Mouse (Mus musculus) CH12.LX (cell line): ENCODE results near the gene Mfrp. TPM values are rescaled to one million over a fixed set of nuclear protein-coding genes. Genes with fewer than 3 reads are reported as not detected.
A peak's percentile ranks its signal among the peaks of the same experiment; 100 is the strongest.

Experiments
- DNase-seq: peaks from one replicate; pipeline ENCODE4 v3.0.0-alpha.2; 2013; ENCODE audit errors: extremely low read depth
- H3K27ac ChIP-seq: 2 replicates; pipeline ENCODE4 v1.5.1; 2012; ENCODE audit warnings: low read depth, mild to moderate bottlenecking, control low read depth, moderate library complexity; ENCODE audit not compliant: insufficient read depth
- H3K27me3 ChIP-seq: replicated peaks from 2 replicates; pipeline ENCODE3; 2012; ENCODE audit warnings: inconsistent platforms
- H3K36me3 ChIP-seq, 2 experiments: replicated peaks in 1 of 2; 2 replicates each; pipeline versions ENCODE3 to v1.6.1; 2012; ENCODE audit warnings: inconsistent platforms in 1 of 2, low read length in 1 of 2, mild to moderate bottlenecking in 1 of 2, mixed read lengths in 1 of 2, moderate library complexity in 1 of 2; ENCODE audit not compliant: control insufficient read depth in 1 of 2, insufficient read depth in 1 of 2
- H3K4me1 ChIP-seq, 2 experiments: 2 replicates each; pipeline ENCODE4 v1.6.1; 2012; ENCODE audit warnings: inconsistent platforms in 1 of 2, moderate library complexity in 1 of 2; ENCODE audit not compliant: insufficient read depth in 2 of 2, control insufficient read depth in 1 of 2
- H3K4me2 ChIP-seq: 2 replicates; pipeline ENCODE4 v1.6.1; 2012; ENCODE audit warnings: low read depth, mild to moderate bottlenecking, control low read depth; ENCODE audit not compliant: poor library complexity, insufficient read depth, severe bottlenecking
- H3K4me3 ChIP-seq, 3 experiments: fragments of 150-350 bp in 1 of 3; sonication (generic) in 1 of 3; replicated peaks in 1 of 3; 2 replicates each; pipeline versions ENCODE3 to v1.5.1; 2011 to 2012; ENCODE audit warnings: low read depth in 2 of 3, low read length in 2 of 3, mild to moderate bottlenecking in 2 of 3, moderate library complexity in 2 of 3, control low read depth in 1 of 3, improper control_type of control experiment in 1 of 3, inconsistent platforms in 1 of 3, mixed read lengths in 1 of 3; ENCODE audit not compliant: poor library complexity in 1 of 3
- H3K79me2 ChIP-seq: replicated peaks from 2 replicates; pipeline ENCODE4 v1.6.1; 2012; ENCODE audit warnings: mild to moderate bottlenecking, moderate library complexity; ENCODE audit not compliant: control insufficient read depth, poor library complexity, insufficient read depth, severe bottlenecking; ENCODE audit errors: extremely low read depth
- H3K9ac ChIP-seq: 2 replicates; pipeline ENCODE4 v1.6.1; 2012; ENCODE audit warnings: low read depth, mild to moderate bottlenecking, control low read depth, moderate library complexity; ENCODE audit not compliant: insufficient read depth
- H3K9me3 ChIP-seq: replicated peaks from 2 replicates; pipeline ENCODE3; 2012; ENCODE audit warnings: low read length, inconsistent platforms, mixed read lengths
- CHD2 ChIP-seq: IDR thresholded peaks from 2 replicates; pipeline ENCODE4 v1.6.1; 2011; ENCODE audit warnings: low read length, improper control_type of control experiment
- CTCF ChIP-seq, 2 experiments: IDR thresholded peaks in 1 of 2; conservative IDR thresholded peaks in 1 of 2; 2 replicates each; pipeline ENCODE4 v1.5.1; 2011 to 2012; ENCODE audit warnings: low read depth in 2 of 2, low read length in 2 of 2, improper control_type of control experiment in 1 of 2, inconsistent platforms in 1 of 2, mild to moderate bottlenecking in 1 of 2, moderate library complexity in 1 of 2
- E2F4 ChIP-seq: IDR thresholded peaks from 2 replicates; pipeline ENCODE4 v1.6.1; 2011; ENCODE audit warnings: low read depth, low read length, improper control_type of control experiment; ENCODE audit not compliant: insufficient replicate concordance
- ELF1 ChIP-seq: IDR thresholded peaks from 2 replicates; pipeline ENCODE4 v1.6.1; 2014; ENCODE audit warnings: low read depth, mild to moderate bottlenecking, inconsistent platforms, low read length, improper control_type of control experiment
- EP300 ChIP-seq: IDR thresholded peaks from 2 replicates; pipeline ENCODE4 v1.6.1; 2011; ENCODE audit warnings: low read length, improper control_type of control experiment
- GABPA ChIP-seq: IDR thresholded peaks from 2 replicates; pipeline ENCODE4 v1.6.1; 2012; ENCODE audit warnings: low read depth, low read length, improper control_type of control experiment, inconsistent platforms; ENCODE audit not compliant: insufficient replicate concordance
- HCFC1 ChIP-seq: IDR thresholded peaks from 2 replicates; pipeline ENCODE4 v1.6.1; 2012; ENCODE audit warnings: low read depth, mild to moderate bottlenecking, inconsistent platforms, low read length, improper control_type of control experiment
- IRF4 ChIP-seq: IDR thresholded peaks from 2 replicates; pipeline ENCODE4 v1.6.1; 2014; ENCODE audit warnings: low read depth, mild to moderate bottlenecking, inconsistent platforms, low read length, improper control_type of control experiment
- JUN ChIP-seq: IDR thresholded peaks from 2 replicates; pipeline ENCODE4 v1.6.1; 2011; ENCODE audit warnings: low read depth, mild to moderate bottlenecking, low read length, improper control_type of control experiment, moderate library complexity; ENCODE audit not compliant: insufficient read depth
- KAT2A ChIP-seq: IDR thresholded peaks from 2 replicates; pipeline ENCODE4 v1.6.1; 2012; ENCODE audit warnings: low read length, improper control_type of control experiment, inconsistent platforms; ENCODE audit not compliant: insufficient replicate concordance
- MAFK ChIP-seq: IDR thresholded peaks from 2 replicates; pipeline ENCODE4 v1.6.1; 2011; ENCODE audit warnings: low read length, improper control_type of control experiment; ENCODE audit not compliant: insufficient replicate concordance
- MAX ChIP-seq: IDR thresholded peaks from 2 replicates; pipeline ENCODE4 v1.6.1; 2011; ENCODE audit warnings: low read length, improper control_type of control experiment
- MYC ChIP-seq: IDR thresholded peaks from 2 replicates; pipeline ENCODE4 v1.6.1; 2011; ENCODE audit warnings: low read depth, mild to moderate bottlenecking, improper control_type of control experiment, low read length
- NRF1 ChIP-seq: IDR thresholded peaks from 2 replicates; pipeline ENCODE4 v1.6.1; 2014; ENCODE audit warnings: low read depth, mild to moderate bottlenecking, inconsistent platforms, low read length, improper control_type of control experiment, moderate library complexity
- PAX5 ChIP-seq: IDR thresholded peaks from 2 replicates; pipeline ENCODE4 v1.6.1; 2012; ENCODE audit warnings: low read length, inconsistent platforms, mixed read lengths
- RAD21 ChIP-seq: IDR thresholded peaks from 2 replicates; pipeline ENCODE4 v1.6.1; 2011; ENCODE audit warnings: low read depth, mild to moderate bottlenecking, low read length, improper control_type of control experiment, moderate library complexity
- SIN3A ChIP-seq: IDR thresholded peaks from 2 replicates; pipeline ENCODE4 v1.6.1; 2012; ENCODE audit warnings: low read length, improper control_type of control experiment, inconsistent platforms
- SMC3 ChIP-seq: IDR thresholded peaks from 2 replicates; pipeline ENCODE4 v1.6.1; 2011; ENCODE audit warnings: low read depth, low read length, improper control_type of control experiment
- UBTF ChIP-seq: IDR thresholded peaks from 2 replicates; pipeline ENCODE4 v1.6.1; 2012; ENCODE audit warnings: low read depth, mild to moderate bottlenecking, inconsistent platforms, low read length, improper control_type of control experiment, moderate library complexity
- USF1 ChIP-seq: IDR thresholded peaks from 2 replicates; pipeline ENCODE4 v1.6.1; 2014; ENCODE audit warnings: low read depth, mild to moderate bottlenecking, inconsistent platforms, low read length, improper control_type of control experiment
- USF2 ChIP-seq: conservative IDR thresholded peaks from 2 replicates; pipeline ENCODE4 v1.6.1; 2011; ENCODE audit warnings: low read depth, low read length, improper control_type of control experiment
- dilution Hi-C: fragments of 300-500 bp; cut with MboI; formaldehyde crosslinking; loops from 2 replicates; pipeline ENCODE4 v1.14.3; 2020; ENCODE audit warnings: low sequenced_read_pairs; ENCODE audit not compliant: extremely low pct_unique_long_range_greater_than_20kb, extremely low pct_ligation_motif_present
- in situ Hi-C: fragments of 300-500 bp; cut with MboI; formaldehyde crosslinking; loops from 3 replicates; pipeline ENCODE4 v1.14.3; 2019; ENCODE audit warnings: low sequenced_read_pairs, low pct_ligation_motif_present, low pct_unique_long_range_greater_than_20kb, mixed read lengths
- polyA plus RNA-seq: library from polyadenylated mRNA; unstranded; fragments of >175 nt; gene quantifications from 2 replicates; pipeline ENCODE4 v1.2.1, GENCODE M21; 2012; ENCODE audit warnings: low read depth; ENCODE audit not compliant: insufficient read length
- total RNA-seq, 2 experiments: library from RNA; depleted of rRNA; stranded (reverse); fragments of 300-350 nt in 1 of 2; fragments of >200 nt in 1 of 2; gene quantifications; 2 replicates each; pipeline ENCODE4 v1.2.3; 2012 to 2014

Mfrp gene
- 0.04 TPM in 1 of 2 replicates, not detected in the other for total RNA-seq (2012; rRNA removed)
- total RNA-seq (2014; rRNA removed), result not detected in 2 replicates
- polyA plus RNA-seq, result not detected in 2 replicates

DNA sequence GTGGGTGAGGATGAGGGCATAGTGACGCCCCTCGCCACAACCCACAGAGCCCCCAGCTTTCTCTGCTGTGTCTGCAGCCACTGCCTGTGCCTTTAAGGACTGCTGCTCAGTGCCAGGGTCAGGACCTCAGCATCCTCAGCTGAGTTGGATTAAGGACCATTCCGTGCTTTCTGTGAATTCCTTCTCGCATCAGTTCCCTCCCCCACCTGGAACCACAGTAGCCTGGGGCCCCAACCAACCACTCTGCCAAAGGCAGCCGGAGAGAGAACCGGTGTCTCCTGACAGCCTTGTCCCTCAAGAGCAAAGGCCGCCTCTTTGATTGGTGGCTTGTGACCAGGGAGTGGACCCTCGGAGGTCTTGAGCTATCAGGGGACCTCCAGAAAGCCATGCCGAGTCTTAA, at the start of gene Mfrp:
TSS of gene Mfrp (plus strand) at position 240 of the 400 bp plus-strand sequence.
- dilution Hi-C loops (no loop called here), in situ Hi-C loops (no loop called here)
- Histone ChIP-seq H3K4me1 (peaks cover 5 to 11% of the 10 kb centered on the region in 2 experiments), H3K4me2 (no peak within 1 kb of the TSS), H3K27me3 (no peaks in the 10 kb centered on the region), H3K36me3 (peaks cover 18 to 66% of the 10 kb centered on the region in 2 experiments), H3K9ac (no peak within 1 kb of the TSS), H3K9me3 (no peaks in the 10 kb centered on the region), H3K27ac (no peak within 1 kb of the TSS)
- TF ChIP-seq GABPA (no peak), JUN (no peak), PAX5 (no peak), EP300 (no peak), RAD21 (no peak), IRF4 (no peak), USF2 (no peak), E2F4 (no peak), CHD2 (no peak), KAT2A (no peak), SIN3A (no peak), MYC (no peak), HCFC1 (no peak), NRF1 (no peak), ELF1 (no peak), UBTF (no peak), MAX (no peak), MAFK (no peak), USF1 (no peak)
- TF ChIP-seq, all 38 proteins: peak for 0
- H3K4me3 ChIP-seq, result no peak within 1 kb of the TSS
- DNase-seq, result no peak
- H3K79me2 ChIP-seq, result 0 out of 2 replicates have a peak, but pooled peaks cover 4% of the 10 kb centered on the region

DNA sequence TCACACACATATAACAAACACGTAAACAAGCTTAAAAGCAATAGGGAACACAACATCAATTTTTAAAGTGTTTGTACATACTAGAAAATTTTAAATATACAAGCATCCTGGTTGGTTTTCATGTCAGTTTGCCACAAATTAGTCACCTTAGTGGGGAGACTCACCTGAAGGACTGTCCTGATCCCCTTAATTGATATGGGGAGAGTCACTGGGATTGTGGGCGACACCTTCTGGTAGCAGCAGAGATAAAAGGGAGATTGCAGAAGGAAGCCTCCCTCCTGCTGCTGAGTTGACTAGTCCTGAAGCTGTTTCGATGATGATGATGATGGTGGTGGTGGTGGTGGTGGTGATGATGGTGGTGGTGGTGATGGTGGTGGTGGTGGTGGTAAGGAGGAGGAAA, 48.7 kb upstream of the Mfrp start:
- H3K27me3 ChIP-seq, result peaks cover 71% of the 10 kb centered on the region
- in situ Hi-C loops (no loop called here), dilution Hi-C loops (no loop called here)
- no peak overlapping the region for H3K9ac ChIP-seq
- H3K79me2 ChIP-seq, result no peaks in the 10 kb centered on the region
- H3K27ac ChIP-seq, result no peak overlapping the region
- DNase-seq, result no peak
- H3K36me3 ChIP-seq, result no peaks in the 10 kb centered on the region
- no peak overlapping the region for H3K4me2 ChIP-seq
- no peak overlapping the region for H3K4me3 ChIP-seq
- no peaks in the 10 kb centered on the region for H3K4me1 ChIP-seq
- H3K9me3 ChIP-seq, result peaks cover 6% of the 10 kb centered on the region
- TF ChIP-seq SMC3, result peak; percentile 30
- no peak for TF ChIP-seq UBTF
- TF ChIP-seq CTCF (conservative IDR thresholded peaks at IDR 0.05 in 1 of 2, IDR thresholded peaks at IDR 0.05 in 1 of 2; ENCODE audit: low read depth in 2 of 2, low read length in 2 of 2), result peak in 1 of 2 experiments; percentile 39; a peak in 2 of 4 replicates
- no peak for TF ChIP-seq PAX5
